32 mouse cellular contexts compared by ENCODE assay signal in genomic region chr1:179400835-179401234, GRCm38 (mm10).
"Had no signal": no experiment of that assay in that cellular context is flagged by ENCODE, and none has a peak within 500 bp of the region (broad histone marks: within the 10 kb centered on the region; RNA-seq: fewer than 3 reads in every experiment).

No protein-coding gene starts in this region.

- ATAC-seq: liver, embryonic 12.5 days; liver, postnatal 0 days; lung, postnatal 0 days; midbrain, embryonic 13.5 days; midbrain, embryonic 15.5 days; midbrain, embryonic 16.5 days had no signal

- H3K9ac ChIP-seq: limb, embryonic 12.5 days; limb, embryonic 13.5 days; limb, embryonic 15.5 days; liver, embryonic 12.5 days; liver, embryonic 13.5 days; liver, embryonic 14.5 days; liver, embryonic 15.5 days; liver, postnatal 0 days; lung, embryonic 14.5 days; lung, embryonic 15.5 days; midbrain, embryonic 12.5 days; midbrain, embryonic 13.5 days; midbrain, embryonic 15.5 days had no signal

- H3K27ac ChIP-seq: left cerebral cortex, adult 2 months; limb, embryonic 10.5 days; limb, embryonic 12.5 days; limb, embryonic 13.5 days; limb, embryonic 15.5 days; liver, embryonic 12.5 days; liver, embryonic 13.5 days; liver, embryonic 14.5 days; liver, embryonic 15.5 days; lung, embryonic 15.5 days; macrophage; midbrain, embryonic 10.5 days; midbrain, embryonic 12.5 days; midbrain, embryonic 13.5 days; midbrain, embryonic 15.5 days had no signal

- H3K9me3 ChIP-seq: limb, embryonic 10.5 days; limb, embryonic 12.5 days; limb, embryonic 13.5 days; limb, embryonic 15.5 days; liver, embryonic 12.5 days; liver, embryonic 13.5 days; liver, embryonic 15.5 days; lung, embryonic 15.5 days; megakaryocyte, embryonic 14.5 days; midbrain, embryonic 10.5 days; midbrain, embryonic 12.5 days; midbrain, embryonic 13.5 days; midbrain, embryonic 15.5 days had no signal

- H3K4me3 ChIP-seq: left cerebral cortex, adult 2 months; limb, embryonic 10.5 days; limb, embryonic 12.5 days; limb, embryonic 13.5 days; limb, embryonic 15.5 days; liver, embryonic 12.5 days; liver, embryonic 13.5 days; liver, embryonic 15.5 days; lung, embryonic 15.5 days; megakaryocyte, embryonic 14.5 days; midbrain, embryonic 10.5 days; midbrain, embryonic 12.5 days; midbrain, embryonic 13.5 days; midbrain, embryonic 15.5 days; myocyte had no signal

- H3K36me3 ChIP-seq: limb, embryonic 15.5 days; liver, embryonic 12.5 days; liver, embryonic 13.5 days; liver, embryonic 15.5 days; lung, embryonic 15.5 days; midbrain, embryonic 10.5 days; midbrain, embryonic 12.5 days; midbrain, embryonic 13.5 days; midbrain, embryonic 15.5 days had no signal

- DNase-seq: left cerebral cortex, postnatal 4 days; liver; liver, embryonic 13.5 days; liver, postnatal 0 days; lung, adult 18-20 months; lung, adult 2 months; lung, embryonic 14.5 days; lung, postnatal 10 days; lung, postnatal 14 days; lung, postnatal 36 days; lung, postnatal 4 days; midbrain, embryonic 14.5 days had no signal

- H3K4me1 ChIP-seq: liver, embryonic 12.5 days; liver, embryonic 13.5 days; liver, embryonic 15.5 days; lung, embryonic 15.5 days; megakaryocyte, embryonic 14.5 days; midbrain, embryonic 10.5 days; midbrain, embryonic 12.5 days; midbrain, embryonic 13.5 days; midbrain, embryonic 15.5 days had no signal

- H3K4me2 ChIP-seq: limb, embryonic 12.5 days; limb, embryonic 13.5 days; limb, embryonic 15.5 days; liver, embryonic 11.5 days; liver, embryonic 12.5 days; liver, embryonic 13.5 days; liver, embryonic 15.5 days; lung, embryonic 14.5 days; lung, embryonic 15.5 days; midbrain, embryonic 11.5 days; midbrain, embryonic 12.5 days; midbrain, embryonic 13.5 days; midbrain, embryonic 15.5 days had no signal

- H3K27me3 ChIP-seq: limb, embryonic 12.5 days; limb, embryonic 15.5 days; liver, embryonic 12.5 days; liver, embryonic 13.5 days; liver, embryonic 15.5 days; lung, embryonic 15.5 days; megakaryocyte, embryonic 14.5 days; midbrain, embryonic 12.5 days; midbrain, embryonic 13.5 days; midbrain, embryonic 15.5 days had no signal
